Mouse (Mus musculus): ENCODE data around the gene Rbfox2. TPM values are rescaled to one million over a fixed set of nuclear protein-coding genes. Genes with fewer than 3 reads are reported as not detected.

Gene Rbfox2
- total RNA-seq, 2 experiments from 2014 or later: 0.32 to 0.87 TPM

GRCm38 (mm10) chr15:77111924-77112323 is 194.9 kb downstream of the Rbfox2 start:
- no peak for ATAC-seq (replicated peaks; ENCODE audit: poor library complexity)

- no peak for ATAC-seq (replicated peaks; ENCODE audit: poor library complexity)
Measured at GRCm38 (mm10) chr15:77110452-77110851, 196.4 kb downstream of the Rbfox2 start.

GRCm38 (mm10) chr15:77107169-77107908 is 199.5 kb downstream of the Rbfox2 start:
- ATAC-seq (replicated peaks; ENCODE audit: poor library complexity): no peak

- ATAC-seq (replicated peaks; ENCODE audit: poor library complexity): no peak
Measured at GRCm38 (mm10) chr15:77105273-77105672, 201.5 kb downstream of the Rbfox2 start.

GRCm38 (mm10) chr15:77104349-77105158 is 202.2 kb downstream of the Rbfox2 start:
- ATAC-seq (replicated peaks; ENCODE audit: poor library complexity): no peak

- no peak for ATAC-seq (replicated peaks; ENCODE audit: poor library complexity)
Measured at GRCm38 (mm10) chr15:77102685-77103084, 204.1 kb downstream of the Rbfox2 start.

GRCm38 (mm10) chr15:77099756-77100155 is 207.0 kb downstream of the Rbfox2 start:
- no peak for ATAC-seq (replicated peaks; ENCODE audit: poor library complexity)

GRCm38 (mm10) chr15:77097358-77097757 is 209.4 kb downstream of the Rbfox2 start:
- ATAC-seq (replicated peaks; ENCODE audit: poor library complexity): no peak

GRCm38 (mm10) chr15:77095216-77095615 is 211.6 kb downstream of the Rbfox2 start:
- no peak for ATAC-seq (replicated peaks; ENCODE audit: poor library complexity)

- ATAC-seq (replicated peaks; ENCODE audit: poor library complexity): no peak
Measured at GRCm38 (mm10) chr15:77094431-77094830, 212.4 kb downstream of the Rbfox2 start.

GRCm38 (mm10) chr15:77091394-77091793 is 215.4 kb downstream of the Rbfox2 start:
- no peak for ATAC-seq (replicated peaks; ENCODE audit: poor library complexity)

- ATAC-seq (replicated peaks; ENCODE audit: poor library complexity): no peak
Measured at GRCm38 (mm10) chr15:77090531-77090930, 216.3 kb downstream of the Rbfox2 start.

- no peak for ATAC-seq (replicated peaks; ENCODE audit: poor library complexity)
Measured at GRCm38 (mm10) chr15:77089249-77089648, 217.6 kb downstream of the Rbfox2 start.

- no peak for ATAC-seq (replicated peaks; ENCODE audit: poor library complexity)
Measured at GRCm38 (mm10) chr15:77086488-77086887, 220.3 kb downstream of the Rbfox2 start.

GRCm38 (mm10) chr15:77085818-77086217 is 221.0 kb downstream of the Rbfox2 start:
- no peak for ATAC-seq (replicated peaks; ENCODE audit: poor library complexity)

- no peak for ATAC-seq (replicated peaks; ENCODE audit: poor library complexity)
Measured at GRCm38 (mm10) chr15:77081454-77081853, 225.3 kb downstream of the Rbfox2 start.

- ATAC-seq (replicated peaks; ENCODE audit: poor library complexity): no peak
Measured at GRCm38 (mm10) chr15:77080684-77081254, 226.0 kb downstream of the Rbfox2 start.

- no peak for ATAC-seq (replicated peaks; ENCODE audit: poor library complexity)
Measured at GRCm38 (mm10) chr15:77079890-77080361, 226.9 kb downstream of the Rbfox2 start.

- no peak for ATAC-seq (replicated peaks; ENCODE audit: poor library complexity)
Measured at GRCm38 (mm10) chr15:77079256-77079822, 227.5 kb downstream of the Rbfox2 start.

GRCm38 (mm10) chr15:77078786-77079185 is 228.0 kb downstream of the Rbfox2 start:
- no peak for ATAC-seq (replicated peaks; ENCODE audit: poor library complexity)

- no peak for ATAC-seq (replicated peaks; ENCODE audit: poor library complexity)
Measured at GRCm38 (mm10) chr15:77077906-77078305, 228.9 kb downstream of the Rbfox2 start.

Measured in megakaryocyte progenitor cell, adult 5-6 weeks (primary cell).